In genomic region chr1:73935442-73936080, GRCm38 (mm10) we compare ENCODE assay signal across 14 mouse cellular contexts.
A peak's percentile ranks its signal among the peaks of the same experiment; 100 is the strongest.
DNase-seq lines count a peak whose midpoint lies in the region; ATAC-seq lines count a peak whose summit lies in the region.
"Had no signal": no experiment of that assay in that cellular context is flagged by ENCODE, and none has a peak within 500 bp of the region (broad histone marks: within the 10 kb centered on the region; RNA-seq: fewer than 3 reads in every experiment).

No protein-coding gene starts in this region.

- 59% methylated on average over 4 of the region's 4 CpGs for WGBS in forebrain, embryonic 10.5 days

- peaks cover 28% of the 10 kb centered on the region for H3K4me1 ChIP-seq in forebrain, embryonic 10.5 days
- H3K4me1 ChIP-seq: forebrain, embryonic 15.5 days had no signal

- ATAC-seq in CD4-positive, CD25-positive, alpha-beta regulatory T cell, adult 4 months = peak; percentile 42
- ATAC-seq: forebrain, embryonic 15.5 days had no signal

- 0 out of 2 replicates have a peak, but pooled peaks cover 3% of the 10 kb centered on the region for H3K36me3 ChIP-seq in forebrain, embryonic 10.5 days (replicated peaks)
- H3K36me3 ChIP-seq: forebrain, embryonic 15.5 days had no signal

- H3K27me3 ChIP-seq in forebrain, embryonic 10.5 days (ENCODE audit: poor library complexity, severe bottlenecking) = no peaks in the 10 kb centered on the region
- H3K27me3 ChIP-seq: embryonic facial prominence, embryonic 13.5 days; forebrain, embryonic 15.5 days; liver, embryonic 15.5 days had no signal

- no peak overlapping the region for H3K4me3 ChIP-seq in forebrain, embryonic 10.5 days
- H3K4me3 ChIP-seq: embryonic facial prominence, embryonic 13.5 days; forebrain, embryonic 15.5 days; liver, embryonic 15.5 days had no signal

- H3K9me3 ChIP-seq in forebrain, embryonic 10.5 days = no peaks in the 10 kb centered on the region
- H3K9me3 ChIP-seq: embryonic facial prominence, embryonic 13.5 days; forebrain, embryonic 15.5 days; liver, embryonic 15.5 days had no signal

- peak; percentile 24 to 26 for DNase-seq in cerebellum, postnatal 25 days
- no peak for DNase-seq in cerebellum, adult 8-10 months
- peak; percentile 60 to 79 for DNase-seq in kidney, adult 8-10 months
- no peak for DNase-seq in kidney, postnatal 10 days
- DNase-seq in kidney, postnatal 25 days = peak; percentile 44 to 87
- no peak for DNase-seq in natural killer cell, adult 2 months (ENCODE audit: low spot score in 2 of 2)
- no peak for DNase-seq in forebrain, embryonic 10.5 days (ENCODE audit: extremely low spot score, low spot score)
- DNase-seq: B cell, adult 2 months; midbrain, embryonic 14.5 days; right cerebral cortex, postnatal 4 days had no signal

- no peak overlapping the region for H3K27ac ChIP-seq in forebrain, embryonic 10.5 days
- H3K27ac ChIP-seq: embryonic facial prominence, embryonic 13.5 days; forebrain, embryonic 15.5 days; liver, embryonic 15.5 days had no signal

Comparison
In these comparisons a context has a peak if more than half of its experiments do, and no peak if none do; other contexts are left out.
1. DNase-seq: peak in cerebellum, postnatal 25 days (2 of 2), kidney, adult 8-10 months (2 of 2) and kidney, postnatal 25 days (2 of 2); none in cerebellum, adult 8-10 months (single experiment), kidney, postnatal 10 days (single experiment), natural killer cell, adult 2 months (0 of 2) and forebrain, embryonic 10.5 days (single experiment).